Mouse (Mus musculus) bone marrow macrophage, adult 2 months (primary cell): ENCODE results near the gene Fbln5.

Experiments
- CTCF ChIP-seq: IDR thresholded peaks from 2 replicates; pipeline ENCODE4 v1.5.1; 2012; ENCODE audit warnings: low read depth, mild to moderate bottlenecking, low read length, moderate library complexity
- POLR2A ChIP-seq: IDR thresholded peaks from 2 replicates; pipeline ENCODE4 v1.6.1; 2012; ENCODE audit warnings: mild to moderate bottlenecking, low read depth, low read length, borderline replicate concordance

- TF ChIP-seq POLR2A (no peak), CTCF (no peak)
Observed at GRCm38 (mm10) chr12:101801744-101802143, 17.1 kb downstream of the Fbln5 start.
